Mouse (Mus musculus) kidney, adult 2 months (tissue): Measurements from ENCODE around the gene Rad51c.

Experiments
- CTCF ChIP-seq: fragments of 200-500 bp; conservative IDR thresholded peaks from 2 replicates; pipeline ENCODE4 v1.5.1; 2011; ENCODE audit warnings: low read depth, mild to moderate bottlenecking, control low read depth, low read length, moderate library complexity, mixed read lengths; ENCODE audit not compliant: insufficient read depth, insufficient read length
- POLR2A ChIP-seq: fragments of 200-500 bp; IDR thresholded peaks from one replicate; pipeline ENCODE4 v1.6.1; 2011; ENCODE audit warnings: low read depth, low read length, control low read depth

DNA sequence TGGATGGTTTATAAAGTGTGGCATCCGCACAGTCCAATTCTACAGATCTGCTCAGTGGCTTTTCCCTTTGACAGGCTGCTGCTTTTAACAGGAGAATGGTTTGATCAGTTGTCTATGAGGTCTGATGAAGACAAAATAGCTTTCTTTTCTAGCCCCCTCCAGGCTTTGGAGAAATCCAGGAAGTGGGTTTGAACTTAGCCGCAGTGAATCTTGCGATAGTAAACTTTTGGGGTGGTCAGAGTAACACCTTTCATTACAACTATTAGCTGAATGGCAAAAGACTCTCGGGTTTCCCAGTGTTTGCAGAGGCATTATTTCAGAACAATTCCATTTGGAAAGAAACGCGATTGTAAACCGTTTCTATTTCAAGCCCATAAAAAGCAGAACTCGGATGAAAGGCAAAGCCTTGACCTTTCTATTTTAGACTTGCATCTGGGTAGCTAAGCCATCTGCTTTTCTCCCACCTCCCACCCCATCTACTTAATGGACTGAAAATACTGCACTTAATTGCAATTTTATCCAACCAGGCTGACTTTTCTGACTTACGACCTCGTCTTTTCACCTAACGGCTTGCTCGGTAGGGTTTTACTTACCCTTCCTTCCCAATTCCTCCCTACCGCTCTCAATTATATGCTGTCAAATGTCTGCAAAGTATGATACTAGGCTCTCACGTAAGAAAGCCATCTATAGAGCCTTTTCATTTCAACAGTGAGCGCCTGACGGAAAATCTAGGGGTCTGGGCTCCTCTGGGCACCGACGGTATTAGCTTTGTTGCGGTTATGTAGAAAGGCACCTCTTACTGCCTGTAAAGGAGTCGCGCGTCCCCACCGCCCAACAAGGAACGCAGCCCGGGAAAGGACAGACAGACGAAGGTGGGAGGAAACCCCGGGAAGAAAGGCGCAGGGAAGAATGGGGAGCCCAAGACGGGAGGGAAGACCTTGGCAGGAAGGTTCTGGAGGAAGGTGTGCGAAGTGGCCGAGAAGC lies 47.1 kb downstream of the Rad51c start:
- no peak for TF ChIP-seq CTCF
- TF ChIP-seq POLR2A, result no peak
